Mouse (Mus musculus): Measurements from ENCODE around the gene Rpl23.

DNA sequence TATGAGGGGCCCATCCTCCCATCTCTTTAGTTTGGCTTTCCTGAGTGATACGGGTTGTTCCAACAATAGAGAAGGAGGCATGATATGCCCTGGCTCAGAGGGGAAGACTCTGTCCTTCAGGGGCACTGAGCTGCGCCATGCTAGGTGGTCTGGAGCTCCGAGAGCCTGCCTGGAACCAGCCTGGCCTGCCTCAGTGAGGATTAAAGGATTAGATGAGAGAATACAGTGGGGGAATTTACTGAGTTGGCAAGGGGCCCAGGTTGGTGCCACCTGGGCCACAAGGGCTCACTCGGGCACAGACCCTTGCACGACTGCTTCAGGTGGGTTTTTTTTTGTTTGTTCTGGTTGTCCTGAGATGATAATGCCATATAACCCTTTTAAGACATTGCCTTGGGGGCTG, 33.9 kb upstream of the Rpl23 start:
- TF ChIP-seq USF1 (IDR thresholded peaks at IDR 0.05; ENCODE audit: low read depth, low read length) = no peak
- TF ChIP-seq CTCF (IDR thresholded peaks at IDR 0.05 in 2 of 3, conservative IDR thresholded peaks at IDR 0.05 in 1 of 3; ENCODE audit: control insufficient read depth in 1 of 3, insufficient read depth in 1 of 3, low read depth in 2 of 3, low read length in 3 of 3, poor library complexity in 1 of 3, severe bottlenecking in 1 of 3) = no peak
- TF ChIP-seq CHD1 (IDR thresholded peaks at IDR 0.05; ENCODE audit: low read depth, low read length) = no peak
- no peak for TF ChIP-seq TAL1 (IDR thresholded peaks at IDR 0.05; ENCODE audit: low read length)
- TF ChIP-seq MEF2A (IDR thresholded peaks at IDR 0.05; ENCODE audit: extremely low read depth, insufficient replicate concordance, low read depth, low read length, poor library complexity, severe bottlenecking) = no peak
- no peak for TF ChIP-seq HCFC1 (IDR thresholded peaks at IDR 0.05; ENCODE audit: low read depth, low read length)

Data from MEL (cell line).